Mouse (Mus musculus): ENCODE measurements at regions not wholly inside any gene's neighbourhood (a gene's known extent, or its start where the extent isn't known, plus 50 kb on each side); places are given as distances from the start of the nearest gene placed in this dataset.

GRCm38 (mm10) chr7:39867451-39867850 lies 349.9 kb downstream of the Zfp619 start:
- DNase-seq = peak in 1 of 2 experiments; percentile 5

- no peak for DNase-seq
Observed at GRCm38 (mm10) chr7:39882113-39882512, 364.5 kb downstream of the Zfp619 start.

GRCm38 (mm10) chr7:39894208-39894896 lies 376.8 kb downstream of the Zfp619 start:
- no peak for DNase-seq

- DNase-seq = no peak
Observed at GRCm38 (mm10) chr7:39896918-39897317, 379.4 kb downstream of the Zfp619 start.

GRCm38 (mm10) chr7:39898268-39898667 lies 380.7 kb downstream of the Zfp619 start:
- peak; percentile 3 for DNase-seq

GRCm38 (mm10) chr7:39933946-39934345 lies 416.4 kb downstream of the Zfp619 start:
- no peak for DNase-seq

GRCm38 (mm10) chr7:39937262-39937661 lies 419.7 kb downstream of the Zfp619 start:
- DNase-seq = no peak

- peak; percentile 29 to 40 for DNase-seq
Observed at GRCm38 (mm10) chr7:39942262-39942900, 424.8 kb downstream of the Zfp619 start.

GRCm38 (mm10) chr7:39954110-39954509 lies 436.5 kb downstream of the Zfp619 start:
- DNase-seq = no peak

GRCm38 (mm10) chr7:39954931-39955330 lies 437.4 kb downstream of the Zfp619 start:
- no peak for DNase-seq

- no peak for DNase-seq
Observed at GRCm38 (mm10) chr7:39978121-39978520, 460.6 kb downstream of the Zfp619 start.

GRCm38 (mm10) chr7:39981647-39982046 lies 464.1 kb downstream of the Zfp619 start:
- DNase-seq = no peak

All from cerebellum, postnatal 14 days (tissue).